Mouse (Mus musculus) heart, adult 2 months (tissue): ENCODE measurements around the gene Borcs7. TPM values are rescaled to one million over a fixed set of nuclear protein-coding genes. Genes with fewer than 3 reads are reported as not detected.
A peak's percentile ranks its signal among the peaks of the same experiment; 100 is the strongest.
"Not testable (repeated sequence)": the region's sequence is repeated elsewhere in the genome, so short reads cannot be mapped to it uniquely, and the experiment has no call there.

Experiments
- DNase-seq, 2 experiments: peaks; one replicate each; pipeline ENCODE4 v3.0.0; 2021
- H3K27ac ChIP-seq: fragments of 200-600 bp; 2 replicates; pipeline ENCODE4 v1.8.1; 2022
- H3K27me3 ChIP-seq: fragments of 200-500 bp; 2 replicates; pipeline ENCODE4 v1.6.1; 2012; ENCODE audit warnings: mild to moderate bottlenecking, low read length, inconsistent platforms, mixed read lengths; ENCODE audit not compliant: control insufficient read depth, insufficient read depth
- H3K36me3 ChIP-seq: fragments of 200-500 bp; 2 replicates; pipeline ENCODE4 v1.6.1; 2012; ENCODE audit warnings: low read length, inconsistent platforms; ENCODE audit not compliant: control insufficient read depth, insufficient read depth
- H3K4me1 ChIP-seq: fragments of 200-500 bp; 2 replicates; pipeline ENCODE4 v1.6.1; 2011; ENCODE audit warnings: low read length; ENCODE audit not compliant: control insufficient read depth, insufficient read depth
- H3K4me3 ChIP-seq: fragments of 200-600 bp; 2 replicates; pipeline ENCODE4 v1.8.1; 2022
- H3K79me2 ChIP-seq: fragments of 200-500 bp; replicated peaks from 2 replicates; pipeline ENCODE4 v1.6.1; 2012; ENCODE audit warnings: mild to moderate bottlenecking, inconsistent platforms, low read length, moderate library complexity, mixed read lengths; ENCODE audit not compliant: control insufficient read depth, insufficient read depth
- H3K9ac ChIP-seq: fragments of 200-500 bp; 2 replicates; pipeline ENCODE4 v1.6.1; 2012; ENCODE audit warnings: low read depth, mild to moderate bottlenecking, control low read depth, inconsistent platforms, low read length, mixed read lengths
- CTCF ChIP-seq: fragments of 200-600 bp; IDR thresholded peaks from 2 replicates; pipeline ENCODE4 v1.8.1; 2022; ENCODE audit warnings: antibody characterized with exemption, mild to moderate bottlenecking, moderate library complexity
- EP300 ChIP-seq: fragments of 200-500 bp; IDR thresholded peaks from 2 replicates; pipeline ENCODE4 v1.6.1; 2011; ENCODE audit warnings: low read depth, low read length, control low read depth; ENCODE audit not compliant: insufficient read depth
- POLR2A ChIP-seq: fragments of 200-500 bp; IDR thresholded peaks from 2 replicates; pipeline ENCODE4 v1.6.1; 2011; ENCODE audit warnings: mild to moderate bottlenecking, low read depth, low read length, control low read depth; ENCODE audit not compliant: insufficient read depth
- WGBS: fragments of 180-500 bp; shearing (Covaris S2); methylation state at CpG from one replicate; pipeline ENCODE4 v1.1.7; 2018; 5-methylcytosine and 5-hydroxymethylcytosine counted together
- intact Hi-C: fragments of 180-260 bp; cut with DNase I; formaldehyde crosslinking; loops from one replicate; pipeline ENCODE4 v1.15.1; 2025
- polyA plus RNA-seq: library from polyadenylated mRNA; depleted of rRNA; stranded (reverse); fragments of >200 nt; gene quantifications from 2 replicates; pipeline ENCODE4 v1.2.3, GENCODE M21; 2012
- total RNA-seq, 2 experiments: library from RNA; stranded (reverse); gene quantifications; 2 replicates each; pipeline ENCODE4 v1.2.3; 2021

Gene Borcs7
- total and polyA plus RNA-seq, 3 experiments = 4.7 to 7.8 (median 7.1) TPM

- no peaks in the 10 kb centered on the region for H3K79me2 ChIP-seq
- H3K4me3 ChIP-seq = no peak overlapping the region
- no peaks in the 10 kb centered on the region; the same call in 1 of the 2 replicates for H3K36me3 ChIP-seq
- no peak overlapping the region for H3K9ac ChIP-seq
- TF ChIP-seq CTCF = no peak
- no peak for TF ChIP-seq EP300
- no peak for TF ChIP-seq POLR2A
- intact Hi-C loops = no loop called here
- DNase-seq = no peak
- no peak overlapping the region for H3K27ac ChIP-seq
- 98% methylated on average over 8 of the region's 8 CpGs for WGBS
- H3K27me3 ChIP-seq = no peaks in the 10 kb centered on the region
- H3K4me1 ChIP-seq = peaks cover 3% of the 10 kb centered on the region
These were observed 36.4 kb downstream of the Borcs7 start for GRCm38 (mm10) chr19:46726142-46726541.

- no peaks in the 10 kb centered on the region for H3K79me2 ChIP-seq
- intact Hi-C loops = no loop called here
- 63% methylated on average over 8 of the region's 8 CpGs for WGBS
- H3K4me1 ChIP-seq = peaks cover 3% of the 10 kb centered on the region
- no peaks in the 10 kb centered on the region; the same call in 1 of the 2 replicates for H3K36me3 ChIP-seq
- no peaks in the 10 kb centered on the region for H3K27me3 ChIP-seq
- no peak overlapping the region for H3K27ac ChIP-seq
- DNase-seq = no peak
- H3K9ac ChIP-seq = no peak overlapping the region
- no peak overlapping the region for H3K4me3 ChIP-seq
- TF ChIP-seq EP300 = no peak
- no peak for TF ChIP-seq CTCF
- TF ChIP-seq POLR2A = no peak
These were observed 37.5 kb downstream of the Borcs7 start for GRCm38 (mm10) chr19:46727140-46727736.

GRCm38 (mm10) chr19:46727945-46728540, 38.3 kb downstream of the Borcs7 start:
- intact Hi-C loops = no loop called here
- Histone ChIP-seq H3K27me3 (no peaks in the 10 kb centered on the region), H3K79me2 (no peaks in the 10 kb centered on the region), H3K4me3 (no peak overlapping the region), H3K36me3 (no peaks in the 10 kb centered on the region; the same call in 1 of the 2 replicates), H3K9ac (no peak overlapping the region), H3K4me1 (peaks cover 3% of the 10 kb centered on the region), H3K27ac (no peak overlapping the region)
- TF ChIP-seq POLR2A (no peak), EP300 (no peak), CTCF (no peak)
- 23% methylated on average over 11 of the region's 11 CpGs for WGBS
- DNase-seq = no peak

- H3K4me1 ChIP-seq = peaks cover 3% of the 10 kb centered on the region
- intact Hi-C loops = no loop called here
- no peak overlapping the region for H3K27ac ChIP-seq
- no peaks in the 10 kb centered on the region for H3K79me2 ChIP-seq
- H3K9ac ChIP-seq = no peak overlapping the region
- WGBS = 71% methylated on average over 3 of the region's 3 CpGs
- H3K4me3 ChIP-seq = no peak overlapping the region
- no peaks in the 10 kb centered on the region for H3K27me3 ChIP-seq
- H3K36me3 ChIP-seq = no peaks in the 10 kb centered on the region; the same call in 1 of the 2 replicates
- TF ChIP-seq POLR2A (no peak), EP300 (no peak), CTCF (no peak)
- no peak for DNase-seq
These were observed 39.2 kb downstream of the Borcs7 start for GRCm38 (mm10) chr19:46728909-46729308.

GRCm38 (mm10) chr19:46731351-46731750, 41.6 kb downstream of the Borcs7 start:
- intact Hi-C loops = no loop called here
- no peaks in the 10 kb centered on the region; the same call in none of the 2 replicates for H3K36me3 ChIP-seq
- TF ChIP-seq POLR2A (no peak), CTCF (no peak), EP300 (no peak)
- no peaks in the 10 kb centered on the region for H3K27me3 ChIP-seq
- no peak overlapping the region for H3K9ac ChIP-seq
- no peaks in the 10 kb centered on the region for H3K79me2 ChIP-seq
- WGBS = 92% methylated on average over 10 of the region's 10 CpGs
- no peak for DNase-seq
- no peak overlapping the region for H3K27ac ChIP-seq
- peaks cover 3% of the 10 kb centered on the region for H3K4me1 ChIP-seq
- H3K4me3 ChIP-seq = no peak overlapping the region

- H3K27me3 ChIP-seq, H3K4me1 ChIP-seq, H3K79me2 ChIP-seq, intact Hi-C loops, H3K27ac ChIP-seq, H3K9ac ChIP-seq, H3K36me3 ChIP-seq, DNase-seq, H3K4me3 ChIP-seq: not testable (repeated sequence)
- TF ChIP-seq CTCF = peak; percentile 55
- 95% methylated on average over 5 of the region's 5 CpGs for WGBS
These were observed 43.0 kb downstream of the Borcs7 start for GRCm38 (mm10) chr19:46732673-46733072.
